Mouse (Mus musculus): ENCODE measurements at regions not wholly inside any gene's neighbourhood (a gene's known extent, or its start where the extent isn't known, plus 50 kb on each side); places are given as distances from the start of the nearest gene placed in this dataset.

DNA sequence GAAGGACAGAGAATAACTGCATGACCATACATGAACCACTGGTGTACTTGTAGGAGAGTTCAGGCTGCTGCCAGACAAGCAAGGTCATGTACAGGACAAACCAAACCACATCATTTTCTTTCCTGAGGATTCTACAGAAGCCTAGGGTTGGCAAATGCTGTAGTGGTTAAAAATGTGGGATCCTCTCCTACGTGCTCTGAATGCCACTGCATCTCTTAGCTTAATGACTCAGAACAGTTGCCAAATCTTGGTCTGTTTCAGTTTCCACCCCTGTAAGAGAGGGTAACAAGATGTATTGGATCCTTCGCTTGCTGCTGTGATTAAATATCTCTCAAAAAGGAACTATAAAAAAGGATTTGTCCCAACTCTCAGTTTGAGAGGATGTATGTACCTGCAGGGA lies 938.1 kb downstream of the 4930444P10Rik start:
- no peak for DNase-seq (ENCODE audit: low spot score in 2 of 2)

DNA sequence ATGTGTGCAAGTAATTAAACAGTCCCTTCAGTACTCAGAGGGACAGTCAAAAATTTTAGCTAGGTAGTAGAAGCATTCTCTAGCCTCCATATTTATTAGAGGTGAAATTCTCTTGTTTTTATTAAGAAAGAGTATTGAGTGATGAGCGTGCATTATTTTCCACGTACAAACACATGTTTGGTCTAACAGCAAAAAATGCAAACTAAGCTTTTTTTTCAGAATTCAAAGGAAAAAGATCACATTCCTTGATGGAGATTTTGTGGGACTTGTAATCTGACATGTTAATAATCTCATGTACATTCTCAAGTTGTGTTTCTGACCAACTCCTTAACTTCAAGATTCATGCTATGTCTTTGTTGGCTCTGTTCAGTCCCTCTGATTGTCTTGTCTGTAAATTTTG lies 939.2 kb downstream of the 4930444P10Rik start:
- no peak for DNase-seq (ENCODE audit: low spot score in 2 of 2)

DNA sequence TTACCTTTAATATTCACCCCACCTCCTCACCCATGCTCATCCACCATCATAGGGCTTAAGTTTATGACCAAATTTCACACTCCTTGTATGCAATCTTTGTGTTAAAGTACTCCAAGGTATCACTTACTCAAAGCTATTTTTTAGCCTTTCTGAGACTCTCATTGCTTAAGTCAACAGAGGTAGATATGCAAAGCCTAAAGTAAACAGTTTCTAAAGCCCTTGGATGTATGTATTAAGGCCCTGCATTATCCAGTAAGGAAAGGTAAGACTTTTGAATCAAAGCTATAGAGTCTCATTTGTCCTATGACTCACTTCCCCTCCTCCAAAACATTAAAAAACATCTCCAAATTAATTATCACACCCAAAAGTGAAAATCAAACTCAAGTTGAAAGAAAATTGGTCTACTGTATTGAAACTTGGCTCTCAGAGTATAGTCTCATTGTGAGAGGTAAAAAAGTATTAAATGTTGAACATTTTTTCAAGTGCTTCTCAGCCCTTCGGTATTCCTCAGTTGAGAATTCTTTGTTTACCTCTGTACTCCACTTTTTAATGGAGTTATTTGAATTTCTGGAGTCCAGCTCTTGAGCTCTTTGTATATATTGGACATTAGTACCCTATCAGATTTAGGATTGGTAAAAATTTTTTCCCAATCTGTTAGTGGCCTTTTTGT lies 949.1 kb downstream of the 4930444P10Rik start:
- no peak for DNase-seq (ENCODE audit: low spot score in 2 of 2)

DNA sequence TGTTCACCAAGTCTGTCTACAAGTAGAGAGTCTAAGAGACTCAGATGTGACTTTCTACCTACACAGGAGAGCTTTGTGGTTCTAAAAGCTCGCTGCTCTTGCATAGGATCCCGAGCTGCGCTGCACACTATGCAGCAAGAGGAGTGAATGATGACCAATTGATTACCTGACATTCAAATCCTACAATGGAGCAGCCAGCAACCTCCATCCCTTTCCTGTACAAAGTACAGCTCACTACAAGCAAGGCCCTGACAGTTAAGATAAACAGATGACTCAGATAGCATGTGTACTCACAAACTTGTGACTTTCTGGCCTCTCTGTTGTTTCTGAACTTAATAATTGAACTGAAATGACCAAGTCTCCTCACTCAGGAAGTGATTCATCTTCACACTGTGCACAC lies 974.7 kb downstream of the 4930444P10Rik start:
- DNase-seq (ENCODE audit: low spot score in 2 of 2) = no peak

DNA sequence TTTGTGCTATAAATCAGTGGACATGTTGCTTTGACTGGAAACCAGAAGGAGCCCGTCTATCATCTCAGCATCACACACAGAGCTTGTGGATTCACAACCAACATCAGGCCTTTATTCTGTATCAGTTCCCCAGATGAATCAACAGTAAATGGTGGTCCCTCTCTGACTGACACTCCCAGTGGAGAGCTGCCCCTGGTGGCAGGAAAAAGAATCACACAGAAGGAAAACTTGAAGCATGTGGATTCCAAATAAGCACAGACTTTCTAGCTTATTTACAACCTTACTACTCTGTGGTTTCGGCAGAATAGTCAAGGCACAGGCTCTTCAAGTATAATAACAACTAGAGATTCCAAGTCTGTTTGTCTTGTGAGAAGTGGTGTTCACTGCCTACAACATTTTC lies 981.7 kb downstream of the 4930444P10Rik start:
- DNase-seq (ENCODE audit: low spot score in 2 of 2) = no peak

DNA sequence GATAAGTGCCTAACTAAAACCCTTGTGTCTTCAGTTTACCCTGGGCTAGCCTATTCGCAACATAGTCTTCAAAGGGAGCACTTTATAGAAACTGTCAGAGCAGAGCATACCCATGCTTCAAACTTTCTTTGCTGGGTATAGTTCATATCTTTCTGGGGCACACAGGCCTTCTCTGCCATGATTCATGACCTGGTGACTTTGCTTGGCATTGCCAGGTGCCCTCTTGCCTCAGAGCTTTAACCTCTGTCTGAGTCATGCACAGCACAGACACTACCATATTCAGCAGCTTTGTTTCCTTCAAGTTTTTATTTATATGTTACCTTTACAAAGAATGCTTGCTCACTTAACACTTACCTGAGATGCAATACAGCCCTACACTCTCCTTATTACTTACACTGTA lies 1022.8 kb downstream of the 4930444P10Rik start:
- DNase-seq (ENCODE audit: low spot score in 2 of 2) = no peak

DNA sequence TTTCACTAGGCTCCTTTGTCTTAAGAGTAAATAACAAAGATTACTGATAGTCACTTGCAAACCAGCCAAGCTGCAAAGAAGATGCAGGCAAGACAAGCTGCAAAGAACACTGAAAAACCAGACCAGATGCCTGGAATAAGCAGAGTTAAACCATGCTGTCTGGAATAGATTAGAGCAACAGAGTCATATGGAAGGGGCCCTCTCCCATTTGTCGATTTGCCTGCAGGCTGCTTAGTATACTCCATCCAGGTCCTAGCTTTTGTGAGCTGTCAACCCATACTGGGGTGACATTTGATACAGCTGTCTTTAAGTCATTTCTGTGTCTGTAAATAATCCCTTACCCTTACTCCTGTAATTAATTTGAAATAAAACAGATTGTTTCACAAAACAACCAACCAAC lies 1059.1 kb downstream of the 4930444P10Rik start:
- DNase-seq (ENCODE audit: low spot score in 2 of 2) = no peak

DNA sequence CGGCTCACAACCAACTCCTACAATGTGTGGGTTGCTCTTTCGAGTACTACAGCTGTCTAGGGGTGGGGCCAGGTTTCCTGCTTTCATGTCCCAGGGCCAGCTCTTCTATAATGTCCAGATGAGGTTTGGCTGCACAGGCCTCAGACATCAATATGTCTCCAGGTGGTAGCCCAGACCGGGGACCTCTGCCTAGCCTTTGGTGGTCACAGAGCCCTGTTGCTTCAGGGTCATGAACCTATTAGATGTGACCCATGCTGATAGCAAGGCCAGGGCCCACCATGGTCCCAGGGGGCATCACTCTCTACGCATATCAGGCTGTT lies 1074.7 kb downstream of the 4930444P10Rik start:
- DNase-seq (ENCODE audit: low spot score in 2 of 2) = no peak

DNA sequence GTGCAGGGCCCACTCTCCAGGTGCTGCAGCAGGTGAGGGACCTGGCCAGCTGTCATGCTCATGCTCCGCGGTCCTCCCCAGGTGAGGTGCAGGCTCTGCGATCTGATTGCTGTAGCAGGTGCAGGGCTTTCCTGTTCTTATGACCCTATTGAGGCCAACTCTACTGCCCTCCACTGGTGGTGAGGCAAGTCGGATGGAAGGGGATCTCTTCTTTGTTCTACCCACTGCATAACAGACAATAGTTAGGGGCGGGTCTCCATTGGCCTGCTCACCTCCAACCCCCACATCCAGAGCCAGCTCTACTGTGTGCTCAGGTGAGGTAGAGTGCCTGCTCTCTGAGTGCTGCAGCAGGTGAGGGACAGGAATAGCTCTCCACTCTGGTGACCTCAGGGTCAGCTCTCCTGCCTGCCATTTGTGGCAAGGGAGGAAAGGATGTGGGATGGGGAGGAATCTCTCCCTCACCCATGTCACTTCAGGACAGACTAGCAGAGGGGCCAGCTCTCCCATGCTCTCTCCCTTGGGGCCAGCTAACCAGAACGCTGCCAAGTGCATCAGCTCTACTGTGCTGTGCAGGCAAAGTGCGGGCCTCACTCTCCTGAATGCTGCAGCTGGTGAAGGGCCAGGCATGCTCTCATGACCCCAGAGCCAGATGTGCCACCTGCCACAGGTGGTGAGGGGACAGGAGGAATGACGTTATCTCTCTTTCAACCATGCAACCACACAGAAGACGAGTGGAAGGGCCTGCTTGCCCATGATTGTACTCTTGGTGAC lies 1075.3 kb downstream of the 4930444P10Rik start:
- no peak for DNase-seq (ENCODE audit: low spot score in 2 of 2)

DNA sequence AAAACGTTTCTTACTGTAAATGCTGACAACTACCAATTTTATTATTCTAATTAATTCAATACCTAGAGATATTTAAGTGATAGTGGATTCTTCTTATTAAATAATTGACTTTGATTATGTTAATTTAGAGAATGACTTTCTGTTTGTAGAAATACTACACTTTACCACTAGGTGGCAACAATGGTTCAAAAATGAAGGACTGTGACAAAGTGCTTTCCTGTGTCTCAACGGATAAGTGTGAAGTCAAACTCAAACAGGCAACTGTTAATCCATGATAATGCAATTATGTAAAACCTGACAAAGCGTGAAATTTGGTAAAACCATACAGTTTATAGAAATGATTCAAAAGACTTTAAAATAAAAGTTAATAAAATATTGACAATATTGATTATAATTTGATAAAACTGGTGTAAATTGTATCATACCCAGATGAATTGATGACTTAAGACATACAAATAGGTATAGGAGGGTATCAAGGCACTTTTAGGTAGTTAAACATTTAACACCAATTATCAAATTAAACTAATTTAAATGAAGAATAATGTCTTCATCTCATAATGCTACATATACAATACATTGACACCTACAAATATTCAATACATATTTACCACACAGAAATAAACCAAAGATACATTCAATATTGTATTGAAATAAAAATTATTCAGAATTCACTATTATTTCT lies 1085.3 kb downstream of the 4930444P10Rik start:
- DNase-seq (ENCODE audit: low spot score in 2 of 2) = no peak

DNA sequence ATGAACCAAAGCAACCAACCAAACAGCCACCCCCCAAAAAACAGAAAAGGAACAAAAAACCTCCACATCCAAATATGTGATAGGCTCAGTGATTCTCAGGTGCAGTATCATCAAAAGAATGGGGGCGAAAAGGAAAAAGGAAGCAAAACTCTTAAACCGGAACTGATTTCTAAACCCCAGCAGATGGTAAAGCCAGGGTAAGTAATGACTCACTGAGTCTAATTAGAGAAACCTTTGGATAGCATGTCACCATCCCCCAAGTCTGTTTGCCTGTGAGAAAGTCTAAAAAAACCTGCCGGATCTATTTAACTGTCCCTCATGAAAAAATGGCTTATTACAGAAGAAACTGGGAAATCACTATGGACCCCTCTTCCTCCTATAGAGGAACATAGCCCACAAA lies 1097.8 kb downstream of the 4930444P10Rik start:
- DNase-seq (ENCODE audit: low spot score in 2 of 2) = no peak

DNA sequence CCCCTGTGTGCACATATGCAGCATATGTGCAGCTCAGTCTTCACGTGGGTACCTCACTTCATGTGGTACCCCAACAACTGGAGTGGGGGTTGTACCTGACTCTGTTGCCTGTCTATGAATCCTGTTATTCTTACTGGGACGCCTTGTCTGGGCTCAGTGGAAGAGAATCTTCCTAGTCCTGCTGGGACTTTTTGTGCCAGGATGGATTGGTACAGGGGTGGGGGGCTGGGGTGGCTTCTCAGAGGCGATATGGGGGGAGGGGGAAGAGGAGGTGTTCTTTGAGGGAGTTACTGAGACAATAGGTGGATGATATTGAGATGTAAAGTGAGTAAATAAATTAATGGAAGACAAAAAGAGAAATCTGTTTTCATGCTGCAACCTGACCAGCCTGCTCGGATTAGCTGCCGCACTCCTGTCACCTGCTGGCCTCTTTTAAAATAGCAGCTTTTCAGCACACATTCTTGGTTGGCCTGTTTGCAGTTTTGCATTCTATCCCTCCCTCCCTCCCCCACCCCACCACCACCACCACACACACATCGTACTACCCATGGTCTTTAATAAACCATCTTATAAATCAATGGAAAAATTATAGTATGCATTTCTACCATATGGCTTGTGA lies 1112.9 kb downstream of the 4930444P10Rik start:
- peak; percentile 11 for DNase-seq (ENCODE audit: low spot score in 2 of 2)
